Mouse (Mus musculus): ENCODE measurements around the gene Man2a2. TPM values are rescaled to one million over a fixed set of nuclear protein-coding genes. Genes with fewer than 3 reads are reported as not detected.

The Man2a2 gene
- polyA plus RNA-seq, 1 experiment from 2014 or later: 30.9 TPM

- Histone ChIP-seq H3K4me3 (peak within 1 kb of the TSS; percentile 56), H3K9me3 (replicated peaks) (no peaks in the 10 kb centered on the region), H3K9ac (peak within 1 kb of the TSS; percentile 63), H3K4me2 (replicated peaks) (peak within 1 kb of the TSS; percentile 57), H3K27me3 (no peaks in the 10 kb centered on the region), H3K36me3 (peaks cover 60% of the 10 kb centered on the region), H3K4me1 (peaks cover 9% of the 10 kb centered on the region), H3K27ac (peak within 1 kb of the TSS; percentile 83)
- 3% methylated on average over 38 of the region's 38 CpGs for WGBS
- ATAC-seq (ENCODE audit: low FRiP score): peak; percentile 99
Observed at GRCm38 (mm10) chr7:80324043-80324815, 46.9 kb downstream of the Man2a2 start, which contains the start of gene Rccd1. Gene Rccd1 (minus strand): TSS chr7:80324454.

- peaks cover 9% of the 10 kb centered on the region for H3K4me1 ChIP-seq
- peak overlapping the region; percentile 57 for H3K4me2 ChIP-seq (replicated peaks)
- H3K27me3 ChIP-seq: no peaks in the 10 kb centered on the region
- no peak overlapping the region for H3K27ac ChIP-seq
- H3K9ac ChIP-seq: peak overlapping the region; percentile 63
- ATAC-seq (ENCODE audit: low FRiP score): no peak
- H3K36me3 ChIP-seq: peaks cover 56% of the 10 kb centered on the region
- peak overlapping the region; percentile 56 for H3K4me3 ChIP-seq
- WGBS: 23% methylated on average over 8 of the region's 8 CpGs
- H3K9me3 ChIP-seq (replicated peaks): no peaks in the 10 kb centered on the region
Observed at GRCm38 (mm10) chr7:80323336-80323735, 47.8 kb downstream of the Man2a2 start.

- H3K4me1 ChIP-seq: peaks cover 9% of the 10 kb centered on the region
- WGBS: 86% methylated on average over 19 of the region's 19 CpGs
- peaks cover 41% of the 10 kb centered on the region for H3K36me3 ChIP-seq
- H3K27ac ChIP-seq: no peak overlapping the region
- H3K4me2 ChIP-seq (replicated peaks): no peak overlapping the region
- H3K9me3 ChIP-seq (replicated peaks): no peaks in the 10 kb centered on the region
- no peaks in the 10 kb centered on the region for H3K27me3 ChIP-seq
- no peak overlapping the region for H3K9ac ChIP-seq
- no peak for ATAC-seq (ENCODE audit: low FRiP score)
- H3K4me3 ChIP-seq: no peak overlapping the region
Observed at GRCm38 (mm10) chr7:80319846-80320496, 51.2 kb downstream of the Man2a2 start.

DNA sequence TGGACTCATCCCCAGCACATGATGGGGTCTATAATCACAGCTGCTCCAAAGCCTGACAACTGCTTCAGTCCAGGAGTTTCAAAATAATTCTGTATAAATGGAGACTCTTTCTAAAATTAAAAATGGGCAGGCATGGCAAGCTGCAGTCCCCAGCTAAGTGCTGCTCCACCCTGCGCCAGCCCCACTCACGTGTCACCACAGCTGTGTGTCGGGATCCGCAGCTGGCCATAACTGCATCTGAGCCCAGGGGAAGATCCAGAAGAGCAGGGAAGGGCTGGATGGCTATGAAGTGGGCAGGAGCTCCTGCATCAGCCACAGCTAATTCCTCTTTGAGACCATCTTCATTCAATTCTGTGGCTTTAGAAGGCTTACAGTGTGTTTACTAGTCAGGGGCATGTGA is 52.5 kb downstream of the Man2a2 start:
- H3K4me1 ChIP-seq: peaks cover 9% of the 10 kb centered on the region
- no peaks in the 10 kb centered on the region for H3K9me3 ChIP-seq (replicated peaks)
- H3K4me3 ChIP-seq: no peak overlapping the region
- peaks cover 53% of the 10 kb centered on the region for H3K36me3 ChIP-seq
- no peak for ATAC-seq (ENCODE audit: low FRiP score)
- WGBS: 91% methylated on average over 4 of the region's 4 CpGs
- no peak overlapping the region for H3K9ac ChIP-seq
- H3K27me3 ChIP-seq: no peaks in the 10 kb centered on the region
- H3K27ac ChIP-seq: no peak overlapping the region
- no peak overlapping the region for H3K4me2 ChIP-seq (replicated peaks)

DNA sequence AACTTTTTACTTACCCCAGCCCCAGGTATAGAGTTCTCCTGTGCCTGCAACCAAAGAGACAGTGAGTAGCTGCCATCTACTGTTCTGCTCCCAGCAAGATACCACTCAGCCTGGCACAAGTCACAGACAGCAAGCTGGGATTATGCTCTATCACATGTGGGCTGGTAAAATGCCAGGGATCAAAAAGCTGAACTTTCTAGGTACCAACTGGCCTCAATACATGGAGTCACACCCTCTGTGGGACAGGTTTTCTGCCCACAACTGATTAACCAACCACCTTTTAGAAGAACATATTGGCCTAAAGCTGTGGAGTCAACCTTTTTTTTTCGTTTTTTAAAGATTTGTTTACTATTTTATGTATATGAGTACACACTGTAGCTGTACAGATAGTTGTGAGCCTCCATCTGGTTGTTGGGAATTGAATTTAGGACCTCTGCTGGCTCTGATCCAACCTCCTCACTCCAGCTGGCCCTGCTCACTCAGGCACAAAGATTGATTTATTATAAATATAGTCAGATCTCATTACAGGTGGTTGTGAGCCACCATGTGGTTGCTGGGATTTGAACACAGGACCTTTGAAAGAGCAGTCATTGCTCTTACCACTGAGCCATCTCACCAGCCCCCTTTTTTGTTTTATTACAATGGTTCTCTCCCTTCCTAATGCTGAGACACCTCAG is 53.6 kb downstream of the Man2a2 start:
- no peak overlapping the region for H3K27ac ChIP-seq
- no peak overlapping the region for H3K4me2 ChIP-seq (replicated peaks)
- no peak for ATAC-seq (ENCODE audit: low FRiP score)
- H3K27me3 ChIP-seq: no peaks in the 10 kb centered on the region
- H3K36me3 ChIP-seq: peaks cover 63% of the 10 kb centered on the region
- no peaks in the 10 kb centered on the region for H3K9me3 ChIP-seq (replicated peaks)
- no peak overlapping the region for H3K9ac ChIP-seq
- H3K4me1 ChIP-seq: no peaks in the 10 kb centered on the region; the same call in 1 of the 2 replicates
- no peak overlapping the region for H3K4me3 ChIP-seq
- WGBS: 78% methylated on average over 1 of the region's 1 CpGs

- Histone ChIP-seq H3K4me3 (no peak overlapping the region), H3K36me3 (peaks cover 76% of the 10 kb centered on the region), H3K27me3 (no peaks in the 10 kb centered on the region), H3K4me1 (no peaks in the 10 kb centered on the region), H3K4me2 (replicated peaks) (no peak overlapping the region), H3K9ac (no peak overlapping the region), H3K9me3 (replicated peaks) (no peaks in the 10 kb centered on the region), H3K27ac (no peak overlapping the region)
- ATAC-seq (ENCODE audit: low FRiP score): no peak
- 86% methylated on average over 2 of the region's 2 CpGs for WGBS
Observed at GRCm38 (mm10) chr7:80315733-80316132, 55.4 kb downstream of the Man2a2 start.

DNA sequence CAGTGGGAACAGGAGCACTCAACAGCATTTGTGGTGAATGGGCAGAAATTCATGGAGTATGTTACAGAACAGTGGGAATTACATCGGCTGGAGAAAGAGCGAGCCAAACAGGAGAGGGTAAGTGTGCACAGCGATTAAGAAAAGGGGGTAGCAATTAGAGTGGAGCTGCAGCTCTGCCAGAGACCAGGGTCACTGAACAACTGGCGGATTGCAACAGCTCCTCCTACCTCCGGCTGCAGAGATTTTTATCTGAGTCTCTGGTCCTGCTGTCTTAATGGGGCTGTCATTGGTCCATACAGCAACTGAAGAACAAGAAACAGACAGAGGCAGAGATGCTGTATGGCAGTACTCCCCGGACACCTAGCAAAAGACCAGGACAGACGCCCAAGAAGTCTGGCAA is 60.4 kb downstream of the Man2a2 start:
- H3K4me1 ChIP-seq: no peaks in the 10 kb centered on the region
- H3K9ac ChIP-seq: no peak overlapping the region
- H3K27me3 ChIP-seq: no peaks in the 10 kb centered on the region
- no peaks in the 10 kb centered on the region for H3K9me3 ChIP-seq (replicated peaks)
- WGBS: 87% methylated on average over 7 of the region's 7 CpGs
- H3K27ac ChIP-seq: no peak overlapping the region
- no peak overlapping the region for H3K4me2 ChIP-seq (replicated peaks)
- H3K4me3 ChIP-seq: no peak overlapping the region
- ATAC-seq (ENCODE audit: low FRiP score): no peak
- H3K36me3 ChIP-seq: peaks cover 84% of the 10 kb centered on the region

DNA sequence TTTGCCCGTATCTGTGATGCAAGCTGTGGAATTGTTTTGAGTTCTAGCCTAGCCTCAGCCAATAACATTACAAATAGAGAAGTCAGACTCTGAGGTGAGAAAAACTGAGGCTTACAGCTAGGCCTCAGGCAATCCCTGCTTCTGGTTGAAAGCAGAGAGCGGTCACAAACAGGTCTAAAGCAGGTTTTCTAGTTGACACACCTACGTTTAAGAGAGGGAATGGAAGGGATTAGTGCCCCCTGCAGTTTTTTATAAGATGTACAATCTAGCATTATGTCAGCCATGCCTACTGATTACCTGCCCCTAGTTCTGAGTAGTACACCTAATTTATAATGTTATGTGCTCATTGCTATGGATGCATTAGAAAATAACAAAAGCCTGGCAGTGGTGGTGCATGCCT is 63.4 kb downstream of the Man2a2 start:
- Histone ChIP-seq H3K4me1 (no peaks in the 10 kb centered on the region), H3K4me3 (no peak overlapping the region), H3K27me3 (no peaks in the 10 kb centered on the region), H3K4me2 (replicated peaks) (no peak overlapping the region), H3K36me3 (peaks cover 77% of the 10 kb centered on the region), H3K9me3 (replicated peaks) (no peaks in the 10 kb centered on the region), H3K27ac (no peak overlapping the region), H3K9ac (no peak overlapping the region)
- WGBS: 85% methylated on average over 3 of the region's 3 CpGs
- no peak for ATAC-seq (ENCODE audit: low FRiP score)

DNA sequence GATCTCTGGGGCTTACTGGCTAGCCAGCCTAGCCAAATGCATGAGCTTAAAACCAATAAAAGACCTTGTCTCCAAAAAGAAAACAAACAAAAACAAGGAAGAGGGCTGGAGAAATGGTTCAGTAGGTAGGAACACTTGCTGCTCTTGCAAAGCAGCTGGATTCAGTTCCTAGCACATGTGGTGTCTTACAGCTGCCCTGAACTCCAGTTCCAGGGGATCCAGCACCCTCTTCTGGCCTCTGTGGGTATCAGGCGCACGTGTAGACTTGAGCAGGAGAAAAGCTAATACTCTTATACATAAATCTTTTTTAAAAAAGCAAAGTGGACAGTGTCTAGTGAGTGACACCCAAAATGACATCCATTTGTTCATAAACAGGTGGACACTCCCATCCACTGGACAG is 69.7 kb downstream of the Man2a2 start:
- no peaks in the 10 kb centered on the region for H3K27me3 ChIP-seq
- H3K4me1 ChIP-seq: peaks cover 3% of the 10 kb centered on the region; the same call in 1 of the 2 replicates
- 91% methylated on average over 2 of the region's 2 CpGs for WGBS
- H3K27ac ChIP-seq: no peak overlapping the region
- H3K9ac ChIP-seq: no peak overlapping the region
- no peak overlapping the region for H3K4me2 ChIP-seq (replicated peaks)
- no peaks in the 10 kb centered on the region for H3K9me3 ChIP-seq (replicated peaks)
- H3K36me3 ChIP-seq: peaks cover 47% of the 10 kb centered on the region
- ATAC-seq (ENCODE audit: low FRiP score): no peak
- H3K4me3 ChIP-seq: no peak overlapping the region

DNA sequence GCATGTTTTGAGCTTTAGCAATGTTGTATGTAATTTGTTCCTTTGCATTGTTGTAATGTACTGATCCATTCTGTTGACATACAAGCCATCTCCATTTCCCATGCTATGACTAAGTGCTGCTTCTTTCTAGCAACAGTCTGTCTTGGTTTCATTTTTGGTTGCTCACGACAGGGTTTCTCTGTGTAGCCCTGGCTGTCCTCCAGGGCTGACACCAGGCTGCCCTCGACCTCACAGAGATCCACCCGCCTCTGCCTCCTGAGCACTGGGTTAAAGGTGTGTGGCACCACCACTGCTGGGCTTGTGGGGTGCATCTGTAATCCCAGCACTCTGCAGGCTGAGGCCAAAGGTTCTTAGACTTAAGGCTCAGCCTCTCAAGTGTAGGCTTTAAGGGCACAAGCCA is 71.6 kb downstream of the Man2a2 start:
- H3K36me3 ChIP-seq: peaks cover 28% of the 10 kb centered on the region

More for the DNA sequence above, 71.6 kb downstream of the Man2a2 start:
- no peak for ATAC-seq (ENCODE audit: low FRiP score)
- H3K9ac ChIP-seq: no peak overlapping the region
- H3K9me3 ChIP-seq (replicated peaks): no peaks in the 10 kb centered on the region
- peaks cover 6% of the 10 kb centered on the region; the same call in 1 of the 2 replicates for H3K4me1 ChIP-seq
- H3K4me2 ChIP-seq (replicated peaks): no peak overlapping the region
- H3K27ac ChIP-seq: no peak overlapping the region
- 97% methylated on average over 3 of the region's 3 CpGs for WGBS
- H3K27me3 ChIP-seq: no peaks in the 10 kb centered on the region
- H3K4me3 ChIP-seq: no peak overlapping the region
